Mouse (Mus musculus): ENCODE measurements around the gene Pdxk. TPM values are rescaled to one million over a fixed set of nuclear protein-coding genes. Genes with fewer than 3 reads are reported as not detected.

The Pdxk gene
- polyA plus RNA-seq, 1 experiment from 2014 or later = 8.0 TPM

GRCm38 (mm10) chr10:78432853-78433252, 31.9 kb downstream of the Pdxk start:
- ATAC-seq (replicated peaks; ENCODE audit: low FRiP score) (no peak), DNase-seq (ENCODE audit: low spot score) (no peak)
- H3K4me1 ChIP-seq (replicated peaks; ENCODE audit: control insufficient read depth, insufficient read depth, low read length) = no peaks in the 10 kb centered on the region
- H3K4me3 ChIP-seq (ENCODE audit: low read depth, low read length) = no peak overlapping the region
- no peak overlapping the region for H3K9ac ChIP-seq (ENCODE audit: low read length)
- no peaks in the 10 kb centered on the region for H3K9me3 ChIP-seq (ENCODE audit: control insufficient read depth, low read length)
- no peaks in the 10 kb centered on the region; the same call in 1 of the 2 replicates for H3K36me3 ChIP-seq (ENCODE audit: control insufficient read depth, insufficient read depth, low read length)
- no peaks in the 10 kb centered on the region for H3K27me3 ChIP-seq (ENCODE audit: control insufficient read depth, insufficient read depth, low read length)
- no peak overlapping the region for H3K4me2 ChIP-seq (ENCODE audit: low read depth, low read length, severe bottlenecking)
- H3K27ac ChIP-seq (ENCODE audit: low read depth, low read length) = no peak overlapping the region
- 75% methylated on average over 3 of the region's 3 CpGs for WGBS

DNA sequence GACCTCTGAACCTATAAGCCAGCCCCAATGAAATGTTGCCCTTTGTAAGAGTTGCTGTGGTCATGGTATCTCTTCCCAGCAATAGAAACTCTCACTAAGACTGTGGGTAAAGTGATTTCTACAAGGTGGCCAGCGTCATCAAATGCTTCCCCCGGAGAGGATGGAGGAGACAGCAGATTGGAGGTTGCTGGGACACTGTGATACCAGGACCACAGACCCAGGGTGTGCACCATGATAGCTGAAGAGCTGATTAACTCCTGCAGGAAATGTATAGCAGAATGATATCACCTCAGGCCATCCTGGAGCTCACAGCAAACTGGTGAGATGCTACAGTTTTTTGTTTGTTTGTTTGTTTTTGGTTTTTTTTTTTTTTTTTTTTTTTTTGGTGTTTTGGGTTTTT, 35.0 kb downstream of the Pdxk start:
- no peaks in the 10 kb centered on the region for H3K9me3 ChIP-seq (ENCODE audit: control insufficient read depth, low read length)
- no peak overlapping the region for H3K4me2 ChIP-seq (ENCODE audit: low read depth, low read length, severe bottlenecking)
- no peak overlapping the region for H3K4me3 ChIP-seq (ENCODE audit: low read depth, low read length)
- H3K9ac ChIP-seq (ENCODE audit: low read length) = no peak overlapping the region
- H3K36me3 ChIP-seq (ENCODE audit: control insufficient read depth, insufficient read depth, low read length) = no peaks in the 10 kb centered on the region; the same call in 1 of the 2 replicates
- no peak for DNase-seq (ENCODE audit: low spot score)
- no peak overlapping the region for H3K27ac ChIP-seq (ENCODE audit: low read depth, low read length)
- ATAC-seq (replicated peaks; ENCODE audit: low FRiP score) = no peak
- 99% methylated on average over 2 of the region's 2 CpGs for WGBS
- H3K27me3 ChIP-seq (ENCODE audit: control insufficient read depth, insufficient read depth, low read length) = no peaks in the 10 kb centered on the region
- 0 out of 2 replicates have a peak, but pooled peaks cover 3% of the 10 kb centered on the region for H3K4me1 ChIP-seq (replicated peaks; ENCODE audit: control insufficient read depth, insufficient read depth, low read length)

GRCm38 (mm10) chr10:78429180-78429579, 35.6 kb downstream of the Pdxk start:
- WGBS = 87% methylated on average over 5 of the region's 5 CpGs
- H3K4me2 ChIP-seq (ENCODE audit: low read depth, low read length, severe bottlenecking) = no peak overlapping the region
- H3K9ac ChIP-seq (ENCODE audit: low read length) = no peak overlapping the region
- no peaks in the 10 kb centered on the region for H3K9me3 ChIP-seq (ENCODE audit: control insufficient read depth, low read length)
- DNase-seq (ENCODE audit: low spot score) (no peak), ATAC-seq (replicated peaks; ENCODE audit: low FRiP score) (no peak)
- no peaks in the 10 kb centered on the region for H3K27me3 ChIP-seq (ENCODE audit: control insufficient read depth, insufficient read depth, low read length)
- H3K4me1 ChIP-seq (replicated peaks; ENCODE audit: control insufficient read depth, insufficient read depth, low read length) = 0 out of 2 replicates have a peak, but pooled peaks cover 3% of the 10 kb centered on the region
- H3K27ac ChIP-seq (ENCODE audit: low read depth, low read length) = no peak overlapping the region
- H3K4me3 ChIP-seq (ENCODE audit: low read depth, low read length) = no peak overlapping the region
- no peaks in the 10 kb centered on the region; the same call in 1 of the 2 replicates for H3K36me3 ChIP-seq (ENCODE audit: control insufficient read depth, insufficient read depth, low read length)

GRCm38 (mm10) chr10:78428070-78428469, 36.7 kb downstream of the Pdxk start:
- no peaks in the 10 kb centered on the region for H3K27me3 ChIP-seq (ENCODE audit: control insufficient read depth, insufficient read depth, low read length)
- DNase-seq (ENCODE audit: low spot score) (no peak), ATAC-seq (replicated peaks; ENCODE audit: low FRiP score) (no peak)
- 0 out of 2 replicates have a peak, but pooled peaks cover 3% of the 10 kb centered on the region for H3K4me1 ChIP-seq (replicated peaks; ENCODE audit: control insufficient read depth, insufficient read depth, low read length)
- WGBS = 92% methylated on average over 11 of the region's 11 CpGs
- no peak overlapping the region for H3K4me2 ChIP-seq (ENCODE audit: low read depth, low read length, severe bottlenecking)
- no peak overlapping the region for H3K27ac ChIP-seq (ENCODE audit: low read depth, low read length)
- no peaks in the 10 kb centered on the region; the same call in 1 of the 2 replicates for H3K36me3 ChIP-seq (ENCODE audit: control insufficient read depth, insufficient read depth, low read length)
- H3K4me3 ChIP-seq (ENCODE audit: low read depth, low read length) = no peak overlapping the region
- H3K9ac ChIP-seq (ENCODE audit: low read length) = no peak overlapping the region
- H3K9me3 ChIP-seq (ENCODE audit: control insufficient read depth, low read length) = no peaks in the 10 kb centered on the region

DNA sequence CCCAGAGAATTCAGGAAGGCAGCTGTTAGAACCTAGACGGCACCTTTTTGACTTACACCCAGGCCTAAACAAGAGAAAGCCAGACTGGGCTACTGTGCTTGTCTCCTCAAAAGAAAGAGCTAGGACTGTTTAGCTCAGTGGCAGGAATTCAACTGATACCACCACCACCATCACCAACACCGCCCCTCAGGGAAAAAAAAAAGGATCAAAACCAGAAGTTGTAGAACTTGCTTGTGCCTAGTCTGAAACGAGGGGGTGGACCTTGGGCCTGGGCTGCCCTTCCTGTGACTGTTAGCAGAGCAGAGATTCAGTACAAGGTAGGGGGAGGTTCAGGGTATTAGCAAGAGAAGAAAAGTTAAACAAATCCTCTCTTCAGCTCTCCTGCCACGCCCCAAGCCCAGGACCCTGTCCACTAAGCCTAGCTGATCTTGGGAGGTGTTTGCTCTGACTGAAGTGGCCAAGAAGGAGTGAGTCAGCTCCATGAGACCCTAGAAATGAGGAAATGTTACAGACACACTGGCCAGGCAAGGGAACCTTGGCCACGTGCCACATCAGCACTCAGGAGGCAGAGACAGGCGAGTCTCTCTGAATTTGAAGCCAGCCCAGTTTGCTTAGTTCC, 38.5 kb downstream of the Pdxk start:
- Histone ChIP-seq H3K27ac (ENCODE audit: low read depth, low read length) (no peak overlapping the region), H3K36me3 (ENCODE audit: control insufficient read depth, insufficient read depth, low read length) (no peaks in the 10 kb centered on the region; the same call in 1 of the 2 replicates), H3K9ac (ENCODE audit: low read length) (peak overlapping the region; percentile 79), H3K9me3 (ENCODE audit: control insufficient read depth, low read length) (no peaks in the 10 kb centered on the region), H3K27me3 (ENCODE audit: control insufficient read depth, insufficient read depth, low read length) (no peaks in the 10 kb centered on the region), H3K4me3 (ENCODE audit: low read depth, low read length) (peak overlapping the region; percentile 74), H3K4me1 (replicated peaks; ENCODE audit: control insufficient read depth, insufficient read depth, low read length) (0 out of 2 replicates have a peak, but pooled peaks cover 3% of the 10 kb centered on the region), H3K4me2 (ENCODE audit: low read depth, low read length, severe bottlenecking) (peak overlapping the region; percentile 81)
- DNase-seq (ENCODE audit: low spot score) = no peak
- WGBS = 48% methylated on average over 6 of the region's 6 CpGs
- ATAC-seq (replicated peaks; ENCODE audit: low FRiP score) = 0 out of 2 replicates have a peak, but pooled peaks have one; percentile 3

DNA sequence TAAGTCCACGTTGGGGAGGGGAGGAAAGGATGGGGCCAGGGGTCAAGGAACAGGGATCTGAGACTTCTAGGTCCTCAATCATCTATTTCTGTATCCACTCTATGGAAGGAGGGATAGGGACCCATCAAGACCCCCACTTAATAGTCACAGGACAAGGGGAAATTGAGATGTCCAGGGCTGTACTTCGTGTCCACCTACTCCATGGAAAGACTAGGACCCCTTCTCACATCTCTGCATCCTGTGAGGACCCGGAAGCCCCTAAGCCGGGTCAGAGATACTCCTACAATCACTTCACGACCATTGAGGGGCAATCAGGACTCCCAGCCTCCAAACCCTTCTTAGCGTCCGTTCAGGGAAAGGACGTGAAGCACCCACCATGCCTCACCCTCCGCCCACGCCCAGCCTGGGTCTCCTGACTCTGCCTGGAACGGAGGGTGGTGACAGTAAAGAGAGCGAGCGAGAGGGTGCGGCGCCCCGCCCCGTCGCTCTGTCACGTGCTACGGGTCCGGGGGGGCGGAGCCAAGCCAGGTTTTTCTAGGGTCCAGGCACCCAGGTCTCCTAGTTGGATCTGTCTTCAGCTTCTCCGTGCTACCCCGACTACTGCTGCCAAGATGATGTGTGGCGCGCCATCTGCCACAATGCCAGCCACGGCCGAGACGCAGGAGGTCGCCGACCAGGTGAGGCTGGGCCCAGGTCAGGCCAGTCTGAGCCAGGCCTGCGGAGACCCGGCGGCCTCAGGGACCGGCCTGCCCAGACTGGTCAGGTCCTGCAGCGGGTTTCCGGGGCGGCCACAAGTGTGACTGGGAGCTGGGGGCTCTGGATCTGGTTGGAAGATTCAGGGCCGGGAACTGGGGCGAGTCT, 39.4 kb downstream of the Pdxk start, which contains the start of gene Cstb:
Gene Cstb (plus strand): TSS at position 489 of the 861 bp plus-strand sequence.
- peak; percentile 91 for ATAC-seq (replicated peaks; ENCODE audit: low FRiP score)
- Histone ChIP-seq H3K4me2 (ENCODE audit: low read depth, low read length, severe bottlenecking) (peak within 1 kb of the TSS; percentile 81), H3K4me3 (ENCODE audit: low read depth, low read length) (peak within 1 kb of the TSS; percentile 74), H3K9me3 (ENCODE audit: control insufficient read depth, low read length) (no peaks in the 10 kb centered on the region), H3K27ac (ENCODE audit: low read depth, low read length) (no peak within 1 kb of the TSS), H3K4me1 (replicated peaks; ENCODE audit: control insufficient read depth, insufficient read depth, low read length) (0 out of 2 replicates have a peak, but pooled peaks cover 3% of the 10 kb centered on the region), H3K36me3 (ENCODE audit: control insufficient read depth, insufficient read depth, low read length) (no peaks in the 10 kb centered on the region; the same call in 1 of the 2 replicates), H3K9ac (ENCODE audit: low read length) (peak within 1 kb of the TSS; percentile 79), H3K27me3 (ENCODE audit: control insufficient read depth, insufficient read depth, low read length) (no peaks in the 10 kb centered on the region)
- WGBS = 1% methylated on average over 40 of the region's 40 CpGs
- peak; percentile 88 for DNase-seq (ENCODE audit: low spot score)

- Histone ChIP-seq H3K9ac (ENCODE audit: low read length) (no peak overlapping the region), H3K9me3 (ENCODE audit: control insufficient read depth, low read length) (no peaks in the 10 kb centered on the region), H3K36me3 (ENCODE audit: control insufficient read depth, insufficient read depth, low read length) (no peaks in the 10 kb centered on the region), H3K27me3 (ENCODE audit: control insufficient read depth, insufficient read depth, low read length) (no peaks in the 10 kb centered on the region), H3K4me3 (ENCODE audit: low read depth, low read length) (no peak overlapping the region), H3K4me1 (replicated peaks; ENCODE audit: control insufficient read depth, insufficient read depth, low read length) (0 out of 2 replicates have a peak, but pooled peaks cover 3% of the 10 kb centered on the region), H3K27ac (ENCODE audit: low read depth, low read length) (no peak overlapping the region), H3K4me2 (ENCODE audit: low read depth, low read length, severe bottlenecking) (no peak overlapping the region)
- 91% methylated on average over 3 of the region's 3 CpGs for WGBS
- ATAC-seq (replicated peaks; ENCODE audit: low FRiP score) (no peak), DNase-seq (ENCODE audit: low spot score) (no peak)
Measured at GRCm38 (mm10) chr10:78422614-78423013, 42.2 kb downstream of the Pdxk start.

- Histone ChIP-seq H3K27ac (ENCODE audit: low read depth, low read length) (no peak overlapping the region), H3K9ac (ENCODE audit: low read length) (no peak overlapping the region), H3K4me3 (ENCODE audit: low read depth, low read length) (no peak overlapping the region), H3K27me3 (ENCODE audit: control insufficient read depth, insufficient read depth, low read length) (no peaks in the 10 kb centered on the region), H3K4me1 (replicated peaks; ENCODE audit: control insufficient read depth, insufficient read depth, low read length) (no peaks in the 10 kb centered on the region), H3K4me2 (ENCODE audit: low read depth, low read length, severe bottlenecking) (no peak overlapping the region), H3K9me3 (ENCODE audit: control insufficient read depth, low read length) (no peaks in the 10 kb centered on the region), H3K36me3 (ENCODE audit: control insufficient read depth, insufficient read depth, low read length) (no peaks in the 10 kb centered on the region)
- no peak for ATAC-seq (replicated peaks; ENCODE audit: low FRiP score)
- 89% methylated on average over 2 of the region's 2 CpGs for WGBS
- DNase-seq (ENCODE audit: low spot score) = no peak
Measured at GRCm38 (mm10) chr10:78420929-78421328, 43.8 kb downstream of the Pdxk start.

Data from forebrain, embryonic 11.5 days (tissue).